Mouse (Mus musculus) T-helper 17 cell (primary cell): ENCODE measurements at regions not wholly inside any gene's neighbourhood (a gene's known extent, or its start where the extent isn't known, plus 50 kb on each side); places are given as distances from the start of the nearest gene placed in this dataset.
"Not testable (repeated sequence)": the region's sequence is repeated elsewhere in the genome, so short reads cannot be mapped to it uniquely, and the experiment has no call there.

Source experiments
- in situ Hi-C, 2 experiments: fragments of 300-600 bp; cut with MboI, MseI; formaldehyde crosslinking; loops; 1 replicate in 1 of 2; 2 replicates in 1 of 2; pipeline ENCODE4 v1.15.1; 2025; ENCODE audit warnings: high pct_unique_total_duplicates in 2 of 2

DNA sequence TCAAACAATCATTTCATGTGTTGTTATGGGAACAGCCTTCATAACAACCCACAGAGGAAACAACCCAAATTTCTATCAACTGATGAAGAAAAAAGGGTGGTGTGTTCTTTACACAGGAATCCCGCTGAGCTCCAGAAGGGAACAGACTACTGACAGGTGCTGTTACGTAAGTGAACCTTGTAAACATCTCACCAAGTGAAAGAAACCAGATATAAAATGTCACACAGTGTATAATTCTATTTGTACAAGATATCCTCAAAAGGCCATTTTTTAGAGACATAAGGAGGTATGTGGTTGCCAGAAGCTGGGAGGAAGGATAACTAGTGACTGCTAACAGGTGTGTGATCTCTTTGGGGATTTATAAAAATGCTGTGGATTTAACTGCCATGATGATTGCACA lies 119.9 kb downstream of the Plod2 start:
- in situ Hi-C loops = no loop called here

GRCm38 (mm10) chr9:92667361-92667881 lies 125.4 kb downstream of the Plod2 start:
- in situ Hi-C loops = no loop called here

DNA sequence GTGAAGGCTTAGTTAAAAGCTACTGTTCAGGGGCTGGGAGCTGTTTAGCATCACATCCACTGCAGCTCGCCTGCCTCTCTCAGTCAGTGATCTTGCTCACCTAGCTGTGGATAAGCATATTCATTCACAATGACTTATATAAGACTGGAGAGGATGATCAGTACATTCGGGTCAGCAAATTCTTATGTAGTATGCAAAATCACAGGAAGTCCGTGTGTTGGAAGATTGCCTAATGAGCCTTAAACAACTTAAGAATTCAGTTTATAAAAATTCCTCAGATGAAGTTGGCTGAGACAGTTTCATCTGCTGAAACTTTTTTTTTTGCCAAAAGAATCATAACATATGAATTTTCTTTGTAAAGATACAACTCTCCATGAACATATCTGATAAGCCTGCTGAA lies 129.9 kb downstream of the Plod2 start:
- in situ Hi-C loops = no loop called here

DNA sequence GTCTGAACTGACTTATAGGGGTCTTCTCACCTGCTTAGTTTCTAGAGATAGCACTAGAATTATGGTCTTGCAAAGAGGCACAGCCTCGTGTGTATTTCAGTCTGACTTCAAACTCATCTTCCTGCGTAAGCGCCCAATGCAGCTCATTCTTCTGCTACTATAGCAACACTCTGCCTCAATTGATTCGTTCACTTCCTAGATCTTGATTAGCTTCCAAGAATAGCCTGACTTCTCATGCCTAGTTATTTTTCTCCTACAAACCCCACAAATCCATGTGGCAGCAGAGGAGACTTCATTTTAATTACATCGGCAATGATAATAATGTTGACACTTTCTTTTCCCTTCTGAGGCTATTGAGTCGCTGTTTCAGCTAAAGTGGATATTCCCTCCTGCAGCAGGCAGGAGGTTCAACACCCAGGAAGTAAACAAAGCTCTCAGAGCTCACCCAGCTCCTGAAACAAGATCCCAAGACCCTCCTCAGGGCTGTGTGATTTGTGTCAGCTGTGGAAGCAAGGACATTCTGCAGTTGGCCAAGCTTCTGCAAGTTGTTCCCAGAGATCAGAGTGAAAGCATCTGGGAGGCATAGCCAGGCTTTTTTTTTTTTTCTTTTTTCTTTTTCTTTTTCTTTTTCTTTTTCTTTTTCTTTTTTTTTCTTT lies 152.5 kb downstream of the Plod2 start:
- in situ Hi-C loops = loop anchor here in 1 of 2 experiments (10.0 kb wide), 1 partner anchor 520 kb away; no protein-coding TSS in a partner anchor

DNA sequence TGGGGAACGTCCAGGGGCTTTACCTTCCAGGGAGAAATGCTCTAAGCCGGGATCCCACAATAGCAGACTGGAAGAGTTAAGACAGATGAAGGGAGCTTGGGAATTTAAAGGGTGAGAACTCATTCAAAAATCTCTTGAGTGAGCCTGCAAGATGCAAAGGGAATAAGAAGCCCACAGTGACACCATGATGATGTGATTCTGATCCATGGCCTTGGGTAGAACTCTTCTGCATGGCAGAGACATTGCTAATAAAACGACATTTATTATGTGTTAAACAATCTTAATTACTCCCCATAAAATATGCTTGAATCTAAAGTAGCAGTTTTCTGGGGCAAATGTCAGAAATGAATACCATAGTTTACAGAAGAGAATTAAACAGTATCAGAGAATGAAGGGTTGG lies 155.9 kb downstream of the Plod2 start:
- in situ Hi-C loops = loop anchor here in 1 of 2 experiments (10.0 kb wide), 1 partner anchor 523 kb away; no protein-coding TSS in a partner anchor

DNA sequence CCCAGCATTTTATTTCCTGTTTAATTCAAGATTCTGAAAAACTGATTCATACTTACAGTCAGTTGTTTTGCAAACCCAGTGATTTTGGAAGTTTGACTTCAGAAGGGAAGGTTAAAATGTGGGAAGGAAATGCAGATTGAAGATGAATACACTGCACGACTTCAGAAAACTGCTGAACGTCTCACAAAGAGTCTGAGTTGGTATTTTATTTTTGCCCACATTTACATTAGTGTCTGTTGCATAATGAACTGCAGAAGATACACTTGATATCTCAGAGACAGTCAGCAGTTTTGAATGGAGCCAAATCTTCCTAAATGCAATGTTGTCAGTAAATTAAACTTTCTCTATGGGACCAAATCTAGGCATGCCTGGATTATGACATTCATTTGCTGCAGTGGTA lies 162.7 kb downstream of the Plod2 start:
- in situ Hi-C loops = no loop called here

GRCm38 (mm10) chr9:92707011-92707410 lies 165.0 kb downstream of the Plod2 start:
- in situ Hi-C loops = no loop called here

GRCm38 (mm10) chr9:92717176-92717575 lies 175.2 kb downstream of the Plod2 start:
- in situ Hi-C loops = no loop called here

- in situ Hi-C loops = no loop called here
Observed at GRCm38 (mm10) chr9:92718337-92718736, 176.3 kb downstream of the Plod2 start.

DNA sequence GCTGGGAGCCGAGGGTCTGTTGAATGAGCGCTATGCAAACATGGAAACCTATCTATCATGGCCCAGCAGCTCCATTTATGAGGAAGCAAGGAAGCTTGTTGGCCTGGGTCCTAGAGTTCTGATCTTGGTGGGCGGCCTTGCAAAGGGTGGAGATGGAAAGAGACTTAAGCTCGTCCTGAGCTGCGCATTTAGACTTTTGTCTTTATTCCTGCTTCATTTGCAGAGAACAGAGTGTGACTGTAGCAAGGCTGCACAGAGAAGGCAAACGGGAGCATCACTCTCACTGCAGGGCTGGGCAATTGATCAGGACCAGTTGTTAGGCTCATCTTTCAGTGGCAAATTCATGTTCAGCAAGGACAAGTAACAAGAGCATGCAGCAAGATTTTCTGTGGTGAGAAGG lies 177.2 kb downstream of the Plod2 start:
- in situ Hi-C loops = no loop called here

- in situ Hi-C loops = no loop called here
Observed at GRCm38 (mm10) chr9:92728864-92729263, 186.8 kb downstream of the Plod2 start.

DNA sequence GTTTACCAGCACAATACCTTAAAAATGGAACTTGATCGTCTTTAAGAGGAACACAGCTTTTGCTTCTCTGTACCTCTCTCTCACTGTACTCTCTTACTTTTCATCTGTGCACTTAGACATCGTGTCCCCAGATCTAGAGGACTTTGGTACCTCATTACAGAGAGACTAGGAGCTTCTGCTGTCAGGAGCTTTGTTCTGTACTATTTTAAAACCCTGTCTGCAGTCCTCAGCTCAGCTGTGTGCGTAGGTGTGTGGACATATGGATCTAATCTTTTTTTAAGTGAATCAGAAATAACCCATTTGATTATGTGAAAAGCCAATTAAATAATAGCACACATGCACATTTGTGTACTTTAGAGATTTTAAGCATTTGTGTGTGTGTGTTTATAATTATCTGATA lies 189.4 kb downstream of the Plod2 start:
- in situ Hi-C loops = no loop called here

DNA sequence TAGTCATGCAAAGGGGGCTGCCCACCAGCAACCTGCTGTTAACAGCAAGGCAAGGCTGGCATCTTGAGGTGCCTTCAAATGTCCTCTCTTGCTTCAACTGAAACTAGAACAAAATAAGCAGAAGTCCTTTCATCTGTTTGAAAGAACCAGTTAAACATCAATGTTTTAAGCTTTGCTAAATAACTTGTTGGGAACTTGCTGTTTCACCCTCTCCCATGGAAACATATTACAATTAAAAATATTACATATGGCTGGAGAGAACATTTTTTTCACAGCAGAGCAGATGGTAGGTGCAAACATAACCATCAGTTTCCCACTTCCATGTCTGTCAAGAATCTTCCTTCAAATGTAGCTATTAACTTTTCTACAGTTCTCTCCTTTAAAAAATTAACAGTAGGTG lies 225.5 kb downstream of the Plod2 start:
- in situ Hi-C loops = no loop called here

DNA sequence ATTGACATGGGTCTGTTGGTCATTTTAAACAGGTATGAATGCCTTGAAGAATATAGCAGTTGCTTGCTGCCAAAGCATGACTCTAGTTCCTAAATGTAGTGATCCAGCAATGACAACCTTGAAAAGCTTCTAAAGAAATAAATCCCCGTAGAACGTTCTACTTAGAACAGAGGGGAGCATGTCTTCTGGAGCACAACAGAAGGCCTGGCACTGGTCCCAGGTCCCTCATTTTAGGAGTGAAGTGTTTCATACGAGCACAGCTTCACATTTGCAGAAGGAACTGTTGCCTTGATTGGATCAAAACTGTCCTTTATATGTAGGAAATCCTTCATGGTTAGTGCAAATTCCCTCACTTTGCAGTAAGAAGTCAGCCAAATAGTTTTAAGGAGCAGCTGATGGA lies 226.4 kb downstream of the Plod2 start:
- in situ Hi-C loops = no loop called here

- in situ Hi-C loops = no loop called here
Observed at GRCm38 (mm10) chr9:92769528-92769927, 227.5 kb downstream of the Plod2 start.

- in situ Hi-C loops = no loop called here
Observed at GRCm38 (mm10) chr9:92771002-92771401, 229.0 kb downstream of the Plod2 start.

DNA sequence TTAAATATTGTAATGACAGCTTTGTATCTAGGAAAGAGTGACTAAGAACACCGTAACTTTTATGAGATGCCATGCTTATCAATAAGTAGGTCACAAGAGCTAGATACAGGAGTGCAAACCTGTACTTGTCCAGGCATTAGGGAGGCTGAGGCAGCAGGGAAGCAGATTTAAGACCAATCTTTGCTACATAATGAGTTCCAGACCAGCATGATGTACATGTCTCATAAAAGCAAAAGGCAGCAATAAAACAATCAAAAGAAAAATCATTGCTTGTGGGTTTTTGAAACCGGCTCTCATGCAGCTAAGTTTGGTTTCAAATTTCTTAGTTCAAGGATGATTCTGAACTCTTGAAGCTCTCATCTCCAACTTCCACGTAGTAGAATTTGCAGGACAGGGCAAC lies 229.7 kb downstream of the Plod2 start:
- in situ Hi-C loops = no loop called here

DNA sequence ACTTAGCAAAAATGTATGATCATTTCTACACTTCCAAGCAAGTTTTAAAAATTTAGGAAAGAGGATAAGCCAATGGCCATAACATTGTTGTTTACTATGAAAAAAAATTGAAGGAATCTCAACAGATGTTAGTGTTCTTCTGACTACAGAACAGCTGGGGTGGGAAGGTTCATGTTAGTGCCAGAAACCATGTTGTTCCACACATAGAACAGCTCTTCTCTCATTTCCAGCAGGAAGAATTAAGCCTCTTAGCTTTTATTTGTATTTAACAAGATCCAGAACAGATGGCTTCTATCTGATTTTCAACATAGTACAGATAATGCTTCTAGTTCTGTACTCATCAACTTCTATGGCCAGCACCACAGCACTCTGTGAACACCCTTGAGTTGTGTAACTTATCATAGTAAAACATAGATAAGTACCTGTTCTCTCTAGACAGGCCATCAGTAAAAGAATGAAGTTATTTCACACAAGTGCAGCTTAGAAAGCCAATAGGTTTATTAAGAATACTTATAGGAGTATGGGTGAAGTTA lies 241.0 kb downstream of the Plod2 start:
- in situ Hi-C loops = no loop called here

DNA sequence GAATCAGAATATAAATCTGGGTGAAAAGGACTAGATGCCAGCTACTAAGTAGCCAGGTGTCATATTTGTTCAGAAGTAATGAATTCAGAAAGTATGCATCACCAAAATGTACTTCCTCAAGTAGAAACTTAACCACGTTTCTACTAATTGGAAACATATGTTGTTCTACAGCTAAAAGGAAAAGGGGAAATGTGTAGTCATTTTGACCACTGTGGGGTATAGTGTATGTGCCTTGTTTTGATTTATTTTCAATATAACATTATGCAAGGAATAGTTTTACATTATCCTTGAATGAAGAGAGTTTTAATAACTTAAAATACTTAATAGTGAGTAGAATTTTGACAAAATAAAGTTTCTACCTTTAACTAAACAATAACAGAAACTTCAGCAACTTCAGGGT lies 257.7 kb downstream of the Plod2 start:
- in situ Hi-C loops = no loop called here

DNA sequence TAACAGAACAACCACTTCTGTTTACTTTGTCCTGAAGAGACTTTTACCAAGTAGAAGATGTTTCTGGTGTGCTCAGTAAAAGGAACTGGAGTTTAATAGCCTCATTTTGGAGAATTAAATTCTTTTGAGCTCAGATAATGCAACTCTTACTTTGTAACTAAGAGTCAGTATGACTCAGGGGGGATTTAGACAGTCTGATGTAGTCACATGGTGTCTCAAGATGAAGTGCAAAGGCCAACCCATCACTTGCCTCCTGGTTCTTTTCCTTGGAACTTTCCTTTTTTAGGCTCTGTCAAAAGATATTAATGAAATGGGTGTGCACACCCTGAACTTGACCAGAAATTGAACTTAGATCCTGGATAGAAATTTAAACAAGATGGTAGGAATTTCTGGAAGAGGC lies 267.4 kb downstream of the Plod2 start:
- in situ Hi-C loops = no loop called here

GRCm38 (mm10) chr9:92820721-92821120 lies 278.7 kb downstream of the Plod2 start:
- in situ Hi-C loops = no loop called here

GRCm38 (mm10) chr9:92826708-92827353 lies 284.8 kb downstream of the Plod2 start:
- in situ Hi-C loops = no loop called here

DNA sequence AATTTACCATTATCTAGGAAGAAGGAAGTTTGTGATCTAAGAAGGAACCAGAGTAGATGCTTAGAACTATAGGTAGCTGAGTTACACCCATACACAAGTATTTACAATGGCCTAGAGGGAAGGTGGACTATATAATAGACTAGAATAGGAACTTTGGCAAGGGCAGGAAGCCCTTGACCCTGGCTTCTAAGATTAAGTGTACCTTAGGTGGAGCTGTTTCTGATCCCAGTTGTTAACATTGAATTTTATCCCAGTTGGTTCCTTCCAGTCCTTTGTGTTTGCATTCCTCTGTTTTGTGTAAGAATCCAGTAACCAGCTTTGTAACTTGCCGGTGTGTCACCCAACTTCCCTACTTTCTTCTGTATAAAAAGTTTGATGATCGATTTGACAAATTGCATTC lies 294.1 kb downstream of the Plod2 start:
- in situ Hi-C loops = not testable (repeated sequence)
